Mouse (Mus musculus): ENCODE measurements around the gene Mybbp1a. TPM values are rescaled to one million over a fixed set of nuclear protein-coding genes. Genes with fewer than 3 reads are reported as not detected.
A peak's percentile ranks its signal among the peaks of the same experiment; 100 is the strongest.
"Not testable (repeated sequence)": the region's sequence is repeated elsewhere in the genome, so short reads cannot be mapped to it uniquely, and the experiment has no call there.

The Mybbp1a gene
- polyA plus RNA-seq, 1 experiment from 2014 or later = 57.6 TPM

DNA sequence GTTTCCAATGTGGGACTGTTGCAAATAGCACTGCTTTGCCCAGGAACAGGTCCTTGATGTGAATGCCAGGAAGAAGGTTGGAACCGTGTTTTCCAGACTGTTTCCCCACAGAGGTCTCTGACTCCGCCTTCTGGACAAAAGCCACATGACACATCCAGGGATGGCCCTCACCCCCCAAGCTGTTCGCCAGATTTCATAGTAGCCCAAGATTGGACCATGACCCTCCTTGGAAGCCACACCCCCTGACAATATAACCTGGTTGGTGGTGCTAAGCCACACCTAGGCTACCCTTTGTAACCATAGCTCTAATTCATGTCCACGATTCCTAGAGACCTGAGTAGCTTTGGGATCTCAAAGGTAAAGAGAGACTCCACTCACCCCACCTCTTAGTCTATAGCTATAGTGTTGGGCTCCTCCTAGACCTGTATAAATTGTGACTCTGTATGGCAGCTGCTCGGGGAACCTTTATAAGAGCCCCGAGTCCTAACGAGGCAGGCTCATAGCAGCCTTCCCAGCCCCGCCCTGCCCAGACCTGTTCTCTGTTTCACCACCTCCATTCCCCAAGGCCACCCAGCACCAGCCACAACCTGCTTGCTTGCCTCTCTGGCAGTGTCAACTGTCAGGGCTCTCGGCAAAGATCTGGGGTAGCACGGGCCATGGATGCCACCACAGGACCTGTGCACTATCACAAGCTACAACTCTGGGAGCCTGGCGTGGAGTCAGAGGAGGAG lies 6.0 kb upstream of the Mybbp1a start, which contains the start of gene Ggt6:
Ggt6 (plus strand) TSS at position 564 of the 731 bp plus-strand sequence.
- ATAC-seq (ENCODE audit: low FRiP score, low TSS enrichment) = peak; percentile 87
- Histone ChIP-seq H3K4me2 (replicated peaks; ENCODE audit: low read depth) (peak within 1 kb of the TSS; percentile 36), H3K9ac (ENCODE audit: low read length) (peak within 1 kb of the TSS; percentile 31; the same call in 1 of the 2 replicates), H3K27ac (replicated peaks) (peak within 1 kb of the TSS; percentile 85), H3K27me3 (ENCODE audit: control insufficient read depth, insufficient read depth, low read length) (no peaks in the 10 kb centered on the region), H3K4me3 (ENCODE audit: low read depth, low read length) (peak within 1 kb of the TSS; percentile 26; the same call in 1 of the 2 replicates), H3K9me3 (ENCODE audit: control insufficient read depth, low read length) (no peaks in the 10 kb centered on the region), H3K4me1 (replicated peaks; ENCODE audit: control insufficient read depth, insufficient read depth) (peaks cover 6% of the 10 kb centered on the region; the same call in 1 of the 2 replicates), H3K36me3 (ENCODE audit: control insufficient read depth, insufficient read depth, low read length) (no peaks in the 10 kb centered on the region)
- 46% methylated on average over 11 of the region's 11 CpGs for WGBS
- TF ChIP-seq CTCF (IDR thresholded peaks at IDR 0.05; ENCODE audit: low read depth) = peak; percentile 42
- TF ChIP-seq EP300 (optimal IDR thresholded peaks at IDR 0.05) = no peak
- DNase-seq (ENCODE audit: low spot score) = peak; percentile 77

GRCm38 (mm10) chr11:72435694-72436045 lies 5.5 kb upstream of the Mybbp1a start:
- no peak for DNase-seq (ENCODE audit: low spot score)
- Histone ChIP-seq H3K4me1 (replicated peaks; ENCODE audit: control insufficient read depth, insufficient read depth) (peaks cover 6% of the 10 kb centered on the region; the same call in 1 of the 2 replicates), H3K4me3 (ENCODE audit: low read depth, low read length) (peak overlapping the region; percentile 26; the same call in 1 of the 2 replicates), H3K4me2 (replicated peaks; ENCODE audit: low read depth) (peak overlapping the region; percentile 36), H3K9ac (ENCODE audit: low read length) (0 out of 2 replicates have a peak overlapping the region, but pooled peaks have one; percentile 31), H3K9me3 (ENCODE audit: control insufficient read depth, low read length) (no peaks in the 10 kb centered on the region), H3K27me3 (ENCODE audit: control insufficient read depth, insufficient read depth, low read length) (no peaks in the 10 kb centered on the region), H3K36me3 (ENCODE audit: control insufficient read depth, insufficient read depth, low read length) (no peaks in the 10 kb centered on the region), H3K27ac (replicated peaks) (peak overlapping the region; percentile 85)
- TF ChIP-seq CTCF (IDR thresholded peaks at IDR 0.05; ENCODE audit: low read depth) (no peak), EP300 (optimal IDR thresholded peaks at IDR 0.05) (no peak)
- peak; percentile 21; the same call in 1 of the 2 replicates for ATAC-seq (ENCODE audit: low FRiP score, low TSS enrichment)
- WGBS = 38% methylated on average over 2 of the region's 2 CpGs

GRCm38 (mm10) chr11:72436271-72436670 lies 4.9 kb upstream of the Mybbp1a start:
- peak overlapping the region; percentile 27; the same call in 1 of the 2 replicates for H3K9ac ChIP-seq (ENCODE audit: low read length)
- WGBS = 62% methylated on average over 5 of the region's 5 CpGs
- ATAC-seq (ENCODE audit: low FRiP score, low TSS enrichment) = no peak
- no peaks in the 10 kb centered on the region for H3K9me3 ChIP-seq (ENCODE audit: control insufficient read depth, low read length)
- DNase-seq (ENCODE audit: low spot score) = no peak
- TF ChIP-seq CTCF (IDR thresholded peaks at IDR 0.05; ENCODE audit: low read depth) (no peak), EP300 (optimal IDR thresholded peaks at IDR 0.05) (no peak)
- H3K4me2 ChIP-seq (replicated peaks; ENCODE audit: low read depth) = peak overlapping the region; percentile 36; the same call in 1 of the 2 replicates
- no peak overlapping the region for H3K4me3 ChIP-seq (ENCODE audit: low read depth, low read length)
- H3K4me1 ChIP-seq (replicated peaks; ENCODE audit: control insufficient read depth, insufficient read depth) = peaks cover 6% of the 10 kb centered on the region; the same call in 1 of the 2 replicates
- H3K27me3 ChIP-seq (ENCODE audit: control insufficient read depth, insufficient read depth, low read length) = no peaks in the 10 kb centered on the region
- no peaks in the 10 kb centered on the region for H3K36me3 ChIP-seq (ENCODE audit: control insufficient read depth, insufficient read depth, low read length)
- no peak overlapping the region for H3K27ac ChIP-seq (replicated peaks)

DNA sequence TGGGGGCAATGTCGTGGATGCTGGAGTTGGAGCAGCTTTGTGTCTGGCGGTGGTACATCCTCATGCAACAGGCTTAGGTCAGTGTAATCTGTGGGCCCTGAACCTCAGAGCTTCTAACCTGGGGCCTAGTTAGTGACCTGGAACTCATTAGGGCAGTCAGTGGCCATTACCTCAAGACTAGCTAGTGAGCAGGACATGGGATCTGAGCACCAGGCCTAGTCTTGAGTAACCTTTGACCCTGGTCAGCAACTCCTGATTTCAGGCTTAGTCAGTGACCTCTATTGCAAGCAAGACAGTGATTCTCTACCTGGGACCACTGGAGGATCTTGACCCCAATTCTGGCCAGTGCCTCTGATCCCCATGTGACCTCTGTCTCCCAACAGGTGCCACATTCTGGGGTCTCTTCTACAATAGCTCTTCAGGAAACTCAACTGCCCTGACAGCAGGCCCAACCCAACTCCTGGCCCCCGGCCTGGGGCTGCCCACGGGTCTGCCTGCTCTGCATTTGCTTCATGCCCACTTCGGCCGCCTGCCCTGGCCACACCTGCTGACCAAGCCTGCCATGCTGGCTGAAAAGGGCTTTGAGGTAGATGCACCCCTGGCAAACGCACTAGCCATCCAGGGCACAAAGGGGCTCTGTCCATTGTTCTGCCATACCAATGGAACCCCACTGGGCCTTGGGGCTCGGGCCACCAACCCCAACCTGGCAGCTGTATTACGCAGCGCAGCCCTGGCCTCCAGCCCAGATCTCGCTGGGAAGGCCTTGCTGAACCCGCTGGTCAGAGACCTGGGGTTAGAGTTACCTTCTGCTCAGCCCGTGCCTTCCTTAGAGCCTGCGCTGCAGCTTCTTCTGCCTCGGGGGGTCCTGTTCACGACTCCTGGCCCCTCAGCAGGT lies 4.2 kb upstream of the Mybbp1a start:
- ATAC-seq (ENCODE audit: low FRiP score, low TSS enrichment) = no peak
- WGBS = 87% methylated on average over 16 of the region's 16 CpGs

DNA sequence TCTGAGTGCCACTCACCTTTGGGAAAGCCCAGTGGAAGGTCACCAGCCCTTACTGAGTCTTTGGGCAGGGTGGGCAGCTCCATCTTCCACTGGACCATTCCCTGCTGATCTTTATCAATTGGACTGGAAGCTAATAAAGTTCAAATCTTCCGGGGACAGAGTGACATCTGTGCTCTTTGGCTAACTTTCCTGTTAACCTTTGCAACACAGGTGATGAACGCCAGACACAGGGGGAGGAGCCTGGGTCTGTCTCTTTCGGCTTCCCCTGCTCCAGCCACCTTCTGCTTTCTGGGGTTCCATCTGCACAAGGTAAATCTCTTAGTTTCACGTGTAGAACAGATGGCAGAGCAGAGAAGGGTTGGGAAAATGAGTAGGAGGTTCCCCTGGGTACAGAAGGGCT lies 2.7 kb upstream of the Mybbp1a start:
- DNase-seq (ENCODE audit: low spot score) (no peak), ATAC-seq (ENCODE audit: low FRiP score, low TSS enrichment) (no peak)
- Histone ChIP-seq H3K4me3 (ENCODE audit: low read depth, low read length) (no peak overlapping the region), H3K36me3 (ENCODE audit: control insufficient read depth, insufficient read depth, low read length) (peaks cover 6% of the 10 kb centered on the region; the same call in 1 of the 2 replicates), H3K4me2 (replicated peaks; ENCODE audit: low read depth) (no peak overlapping the region), H3K9me3 (ENCODE audit: control insufficient read depth, low read length) (no peaks in the 10 kb centered on the region), H3K4me1 (replicated peaks; ENCODE audit: control insufficient read depth, insufficient read depth) (peaks cover 10% of the 10 kb centered on the region; the same call in 1 of the 2 replicates), H3K9ac (ENCODE audit: low read length) (no peak overlapping the region), H3K27me3 (ENCODE audit: control insufficient read depth, insufficient read depth, low read length) (no peaks in the 10 kb centered on the region), H3K27ac (replicated peaks) (no peak overlapping the region)
- TF ChIP-seq EP300 (optimal IDR thresholded peaks at IDR 0.05) (no peak), CTCF (IDR thresholded peaks at IDR 0.05; ENCODE audit: low read depth) (no peak)
- WGBS = 56% methylated on average over 4 of the region's 4 CpGs

More for the DNA sequence above, 4.2 kb upstream of the Mybbp1a start:
- no peak overlapping the region for H3K4me2 ChIP-seq (replicated peaks; ENCODE audit: low read depth)
- no peak for DNase-seq (ENCODE audit: low spot score)
- H3K27ac ChIP-seq (replicated peaks) = no peak overlapping the region
- TF ChIP-seq EP300 (optimal IDR thresholded peaks at IDR 0.05) = no peak
- TF ChIP-seq CTCF (IDR thresholded peaks at IDR 0.05; ENCODE audit: low read depth) = no peak
- no peaks in the 10 kb centered on the region for H3K9me3 ChIP-seq (ENCODE audit: control insufficient read depth, low read length)
- H3K4me3 ChIP-seq (ENCODE audit: low read depth, low read length) = no peak overlapping the region
- no peaks in the 10 kb centered on the region for H3K36me3 ChIP-seq (ENCODE audit: control insufficient read depth, insufficient read depth, low read length)
- no peaks in the 10 kb centered on the region for H3K27me3 ChIP-seq (ENCODE audit: control insufficient read depth, insufficient read depth, low read length)
- H3K4me1 ChIP-seq (replicated peaks; ENCODE audit: control insufficient read depth, insufficient read depth) = peaks cover 8% of the 10 kb centered on the region; the same call in 1 of the 2 replicates
- H3K9ac ChIP-seq (ENCODE audit: low read length) = no peak overlapping the region

DNA sequence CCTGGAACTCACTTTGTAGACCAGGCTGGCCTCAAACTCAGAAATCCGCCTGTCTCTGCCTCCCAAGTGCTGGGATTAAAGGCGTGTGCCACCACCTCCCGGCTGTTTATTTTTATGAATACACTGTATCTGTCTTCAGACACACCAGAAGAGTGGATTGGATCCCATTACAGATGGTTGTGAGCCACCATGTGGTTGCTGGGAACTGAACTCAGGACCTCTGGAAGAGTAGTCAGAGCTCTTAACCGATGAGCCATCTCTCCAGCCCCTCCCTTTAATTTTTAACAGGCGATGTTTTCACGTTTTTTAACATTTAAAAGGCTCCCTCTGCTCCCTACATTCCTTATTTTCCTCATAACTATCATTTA lies 574 bp upstream of the Mybbp1a start:
- peak overlapping the region; percentile 75 for H3K4me3 ChIP-seq (ENCODE audit: low read depth, low read length)
- peak overlapping the region; percentile 93 for H3K4me2 ChIP-seq (replicated peaks; ENCODE audit: low read depth)
- not testable (repeated sequence) for ATAC-seq (ENCODE audit: low FRiP score, low TSS enrichment); DNase-seq (ENCODE audit: low spot score); H3K4me1 ChIP-seq (replicated peaks; ENCODE audit: control insufficient read depth, insufficient read depth); H3K9me3 ChIP-seq (ENCODE audit: control insufficient read depth, low read length); H3K27me3 ChIP-seq (ENCODE audit: control insufficient read depth, insufficient read depth, low read length)
- H3K27ac ChIP-seq (replicated peaks) = peak overlapping the region; percentile 70
- WGBS = 29% methylated on average over 6 of the region's 6 CpGs
- H3K36me3 ChIP-seq (ENCODE audit: control insufficient read depth, insufficient read depth, low read length) = peaks cover 23% of the 10 kb centered on the region
- H3K9ac ChIP-seq (ENCODE audit: low read length) = peak overlapping the region; percentile 81

Measured in stomach, postnatal 0 days (tissue).